Mouse (Mus musculus) forebrain, embryonic 16.5 days (tissue): ENCODE measurements around the gene Adgre1. TPM values are rescaled to one million over a fixed set of nuclear protein-coding genes. Genes with fewer than 3 reads are reported as not detected.

Experiments used
- ATAC-seq: fragments of 200-750 bp; cut with Nextera tagmentation; 2 replicates; pipeline ENCODE4 v1.8.0; 2017; ENCODE audit warnings: mild to moderate bottlenecking, moderate library complexity
- H3K27ac ChIP-seq: fragments of 300-500 bp; sonication (generic); 2 replicates; pipeline ENCODE4 v1.5.1; 2014; ENCODE audit warnings: low read length, control low read depth
- H3K27me3 ChIP-seq: fragments of 300-500 bp; sonication (generic); replicated peaks from 2 replicates; pipeline ENCODE4 v1.6.1; 2014; ENCODE audit warnings: low read length; ENCODE audit not compliant: control insufficient read depth, insufficient read depth
- H3K36me3 ChIP-seq: fragments of 300-500 bp; sonication (generic); 2 replicates; pipeline ENCODE4 v1.6.1; 2014; ENCODE audit not compliant: control insufficient read depth, insufficient read depth
- H3K4me1 ChIP-seq: fragments of 300-500 bp; sonication (generic); replicated peaks from 2 replicates; pipeline ENCODE4 v1.6.1; 2014; ENCODE audit warnings: low read length; ENCODE audit not compliant: control insufficient read depth, insufficient read depth
- H3K4me2 ChIP-seq: fragments of 300-500 bp; sonication (generic); 2 replicates; pipeline ENCODE4 v1.6.1; 2014; ENCODE audit warnings: mild to moderate bottlenecking, low read length, control low read depth
- H3K4me3 ChIP-seq: fragments of 300-500 bp; sonication (generic); replicated peaks from 2 replicates; pipeline ENCODE4 v1.5.1; 2014; ENCODE audit warnings: mild to moderate bottlenecking, low read length, control low read depth
- H3K9ac ChIP-seq: fragments of 300-500 bp; sonication (generic); replicated peaks from 2 replicates; pipeline ENCODE4 v1.6.1; 2014; ENCODE audit warnings: low read depth, low read length, control low read depth
- H3K9me3 ChIP-seq: fragments of 300-500 bp; sonication (generic); 2 replicates; pipeline ENCODE4 v1.6.1; 2016; ENCODE audit warnings: low read length; ENCODE audit not compliant: control insufficient read depth
- WGBS: fragments of 180-500 bp; shearing (Covaris S2); extraction: QIAGEN DNeasy Blood & Tissue Kit; methylation state at CpG from one replicate; pipeline ENCODE4 v1.1.7; 2014; 5-methylcytosine and 5-hydroxymethylcytosine counted together
- polyA plus RNA-seq: library from polyadenylated mRNA; unstranded; fragments of >200 nt; fragmentation: Nextera tagmentation; extraction: Ambion mirVana; gene quantifications from 2 replicates; pipeline ENCODE4 v1.2.1, GENCODE M21; 2015

Adgre1 gene
- polyA plus RNA-seq, 1 experiment from 2014 or later: 3.0 TPM

- Histone ChIP-seq H3K4me2 (no peak overlapping the region), H3K9ac (no peak overlapping the region), H3K4me3 (no peak overlapping the region), H3K9me3 (no peaks in the 10 kb centered on the region), H3K27me3 (no peaks in the 10 kb centered on the region), H3K27ac (no peak overlapping the region), H3K36me3 (no peaks in the 10 kb centered on the region), H3K4me1 (no peaks in the 10 kb centered on the region)
- ATAC-seq: no peak
- 84% methylated on average over 9 of the region's 9 CpGs for WGBS
Observed at GRCm38 (mm10) chr17:57351107-57351506, 7.4 kb upstream of the Adgre1 start.

GRCm38 (mm10) chr17:57359485-57360241 lies 1.2 kb downstream of the Adgre1 start:
- 89% methylated on average over 11 of the region's 11 CpGs for WGBS
- Histone ChIP-seq H3K9me3 (no peaks in the 10 kb centered on the region), H3K9ac (no peak overlapping the region), H3K36me3 (no peaks in the 10 kb centered on the region), H3K4me1 (no peaks in the 10 kb centered on the region), H3K27me3 (no peaks in the 10 kb centered on the region), H3K4me2 (no peak overlapping the region), H3K27ac (no peak overlapping the region), H3K4me3 (no peak overlapping the region)
- no peak for ATAC-seq

Other genes starting within 250 kb of the Adgre1 start
- 0.30 TPM in 1 of 2 replicates, not detected in the other for gene Cd70, start 208.9 kb upstream of the Adgre1 start, polyA plus RNA-seq
- gene Tnfsf14, start 164.5 kb upstream of the Adgre1 start, polyA plus RNA-seq: not detected in 2 replicates
- 0.65 and 1.2 TPM in 2 replicates for gene C3, start 130.6 kb upstream of the Adgre1 start, polyA plus RNA-seq
- 18.2 and 18.3 TPM in 2 replicates for gene Gpr108, start 110.2 kb upstream of the Adgre1 start, polyA plus RNA-seq
- gene Trip10, start 109.2 kb upstream of the Adgre1 start, polyA plus RNA-seq: 12.0 and 14.2 TPM in 2 replicates
- gene Vav1, start 79.6 kb upstream of the Adgre1 start, polyA plus RNA-seq: 1.1 and 1.3 TPM in 2 replicates
- gene Vmn2r120, start 186.8 kb downstream of the Adgre1 start, polyA plus RNA-seq: not detected in 2 replicates